Comparison of ENCODE assay signal across 8 mouse cellular contexts in genomic region chr3:115713417-115714048, GRCm38 (mm10). TPM values are rescaled to one million over a fixed set of nuclear protein-coding genes. Genes with fewer than 3 reads are reported as not detected.
DNase-seq lines count a peak whose midpoint lies in the region; ATAC-seq and TF ChIP-seq lines count a peak whose summit lies in the region.

No protein-coding gene starts in this region.

- peaks cover 10% of the 10 kb centered on the region; the same call in 1 of the 2 replicates for H3K36me3 ChIP-seq in embryonic facial prominence, embryonic 10.5 days (replicated peaks)
- no peaks in the 10 kb centered on the region for H3K36me3 ChIP-seq in hindbrain, embryonic 11.5 days (ENCODE audit: control insufficient read depth, insufficient read depth, low read length)
- no peaks in the 10 kb centered on the region for H3K36me3 ChIP-seq in lung, embryonic 16.5 days (ENCODE audit: control insufficient read depth, insufficient read depth, low read length)
- H3K36me3 ChIP-seq in stomach, embryonic 16.5 days (ENCODE audit: control insufficient read depth, insufficient read depth, low read length), result no peaks in the 10 kb centered on the region

- H3K9me3 ChIP-seq in embryonic facial prominence, embryonic 10.5 days, result no peaks in the 10 kb centered on the region
- no peaks in the 10 kb centered on the region for H3K9me3 ChIP-seq in hindbrain, embryonic 11.5 days (ENCODE audit: control insufficient read depth, low read length)
- H3K9me3 ChIP-seq in lung, embryonic 16.5 days (ENCODE audit: control insufficient read depth, low read length), result no peaks in the 10 kb centered on the region
- H3K9me3 ChIP-seq in stomach, embryonic 16.5 days (replicated peaks; ENCODE audit: control insufficient read depth, low read length), result no peaks in the 10 kb centered on the region

- peak overlapping the region; percentile 34; the same call in 1 of the 2 replicates for H3K27ac ChIP-seq in cerebellum, adult 2 months (ENCODE audit: insufficient read depth, low read length)
- H3K27ac ChIP-seq in embryonic facial prominence, embryonic 10.5 days (replicated peaks), result peak overlapping the region; percentile 44; the same call in 1 of the 2 replicates
- H3K27ac ChIP-seq in hindbrain, embryonic 11.5 days (ENCODE audit: low read depth, low read length), result no peak overlapping the region
- peak overlapping the region; percentile 72 for H3K27ac ChIP-seq in lung, embryonic 16.5 days (ENCODE audit: low read length)
- H3K27ac ChIP-seq in stomach, embryonic 16.5 days (ENCODE audit: low read length), result peak overlapping the region; percentile 50

- peak overlapping the region; percentile 82 for H3K4me2 ChIP-seq in hindbrain, embryonic 11.5 days (replicated peaks; ENCODE audit: low read depth, low read length)
- H3K4me2 ChIP-seq in lung, embryonic 16.5 days (ENCODE audit: low read depth, low read length), result peak overlapping the region; percentile 90
- H3K4me2 ChIP-seq in stomach, embryonic 16.5 days (ENCODE audit: low read depth, low read length), result peak overlapping the region; percentile 88

- 38% methylated on average over 22 of the region's 22 CpGs for WGBS in cerebellum, adult 2 months
- WGBS in embryonic facial prominence, embryonic 10.5 days, result 17% methylated on average over 22 of the region's 22 CpGs
- WGBS in hindbrain, embryonic 11.5 days, result 16% methylated on average over 22 of the region's 22 CpGs
- 16% methylated on average over 22 of the region's 22 CpGs for WGBS in lung, embryonic 16.5 days
- 18% methylated on average over 22 of the region's 22 CpGs for WGBS in stomach, embryonic 16.5 days

- ATAC-seq in hindbrain, embryonic 11.5 days (ENCODE audit: low FRiP score), result no peak
- no peak for ATAC-seq in lung, embryonic 16.5 days (ENCODE audit: low read depth)
- no peak for ATAC-seq in stomach, embryonic 16.5 days (ENCODE audit: insufficient read depth, low FRiP score)
- ATAC-seq in megakaryocyte progenitor cell, adult 5-6 weeks (replicated peaks; ENCODE audit: poor library complexity), result no peak

- no peak for TF ChIP-seq POLR2A in cerebellum, adult 2 months (IDR thresholded peaks at IDR 0.05; ENCODE audit: borderline replicate concordance, insufficient read depth, low read length)

- no peak for DNase-seq in cerebellum, adult 2 months
- DNase-seq in cerebellum, postnatal 14 days, result no peak
- no peak for DNase-seq in embryonic facial prominence, embryonic 10.5 days (ENCODE audit: low spot score)
- DNase-seq in hindbrain, embryonic 11.5 days (ENCODE audit: low spot score), result no peak
- DNase-seq in frontal cortex, adult 2 months (ENCODE audit: extremely low spot score in 1 of 2, low spot score in 1 of 2), result no peak

- no peak for TF ChIP-seq CTCF in cerebellum, adult 2 months (IDR thresholded peaks at IDR 0.05; ENCODE audit: borderline replicate concordance, insufficient read depth, low read depth, low read length)

- peaks cover 2% of the 10 kb centered on the region; the same call in 1 of the 2 replicates for H3K27me3 ChIP-seq in cerebellum, adult 2 months (ENCODE audit: control insufficient read depth, insufficient read depth, low read length)
- H3K27me3 ChIP-seq in embryonic facial prominence, embryonic 10.5 days (replicated peaks; ENCODE audit: low read depth, poor library complexity, severe bottlenecking), result peaks cover 10% of the 10 kb centered on the region
- 0 out of 2 replicates have a peak, but pooled peaks cover 2% of the 10 kb centered on the region for H3K27me3 ChIP-seq in hindbrain, embryonic 11.5 days (ENCODE audit: control insufficient read depth, insufficient read depth, low read length)
- no peaks in the 10 kb centered on the region for H3K27me3 ChIP-seq in lung, embryonic 16.5 days (ENCODE audit: control insufficient read depth, insufficient read depth, low read depth, low read length)
- H3K27me3 ChIP-seq in stomach, embryonic 16.5 days (ENCODE audit: control insufficient read depth, insufficient read depth, low read length), result no peaks in the 10 kb centered on the region

- no peak overlapping the region for H3K9ac ChIP-seq in hindbrain, embryonic 11.5 days (ENCODE audit: low read depth, low read length)
- H3K9ac ChIP-seq in lung, embryonic 16.5 days (ENCODE audit: low read length), result peak overlapping the region; percentile 82
- H3K9ac ChIP-seq in stomach, embryonic 16.5 days (ENCODE audit: low read length), result peak overlapping the region; percentile 60

- H3K4me3 ChIP-seq in cerebellum, adult 2 months (replicated peaks; ENCODE audit: insufficient read depth, low read depth, low read length), result peak overlapping the region; percentile 38
- H3K4me3 ChIP-seq in embryonic facial prominence, embryonic 10.5 days, result peak overlapping the region; percentile 70
- H3K4me3 ChIP-seq in hindbrain, embryonic 11.5 days (ENCODE audit: low read depth, low read length), result peak overlapping the region; percentile 48
- H3K4me3 ChIP-seq in lung, embryonic 16.5 days (ENCODE audit: low read length), result peak overlapping the region; percentile 62
- peak overlapping the region; percentile 73 for H3K4me3 ChIP-seq in stomach, embryonic 16.5 days (replicated peaks; ENCODE audit: low read length)

- no peaks in the 10 kb centered on the region for H3K4me1 ChIP-seq in cerebellum, adult 2 months (ENCODE audit: control insufficient read depth, insufficient read depth, low read length)
- H3K4me1 ChIP-seq in embryonic facial prominence, embryonic 10.5 days, result peaks cover 23% of the 10 kb centered on the region
- 0 out of 2 replicates have a peak, but pooled peaks cover 2% of the 10 kb centered on the region for H3K4me1 ChIP-seq in hindbrain, embryonic 11.5 days (replicated peaks; ENCODE audit: control insufficient read depth, insufficient read depth, low read length)
- peaks cover 13% of the 10 kb centered on the region for H3K4me1 ChIP-seq in lung, embryonic 16.5 days (replicated peaks; ENCODE audit: control insufficient read depth, insufficient read depth, low read length)
- peaks cover 9% of the 10 kb centered on the region; the same call in 1 of the 2 replicates for H3K4me1 ChIP-seq in stomach, embryonic 16.5 days (ENCODE audit: control insufficient read depth, insufficient read depth, low read length)

RNA-seq across cellular contexts. Expression of gene S1pr1, which starts 1.3 kb away (rescaled TPM):
- 119 and 126 TPM in 2 replicates for polyA plus RNA-seq in cerebellum, adult 2 months (2012; rRNA removed)
- polyA plus RNA-seq in embryonic facial prominence, embryonic 10.5 days (2016; fragmentation: Nextera tagmentation; extraction: Ambion mirVana), result 10.8 and 11.2 TPM in 2 replicates
- 13.8 and 14.1 TPM in 2 replicates for polyA plus RNA-seq in hindbrain, embryonic 11.5 days (2014; fragmentation: Nextera tagmentation; extraction: Ambion mirVana)
- 40.3 and 41.0 TPM in 2 replicates for polyA plus RNA-seq in lung, embryonic 16.5 days (2015; fragmentation: Nextera tagmentation; extraction: Ambion mirVana)
- polyA plus RNA-seq in stomach, embryonic 16.5 days (2015; fragmentation: Nextera tagmentation; extraction: Ambion mirVana), result 17.3 and 18.8 TPM in 2 replicates
- total RNA-seq in megakaryocyte progenitor cell, adult 5-6 weeks (2015), result 0.98 and 2.7 TPM in 2 replicates
- 0.17 and 1.3 TPM in 2 replicates for total RNA-seq in megakaryocyte progenitor cell, adult 5-6 weeks (2017)
- polyA plus RNA-seq in frontal cortex, adult 2 months (2012; rRNA removed), result 159 and 175 TPM in 2 replicates
